Mouse (Mus musculus) ES-Bruce4 (cell line): ENCODE measurements around the gene Atp4b.

Source experiments
- CTCF ChIP-seq: IDR thresholded peaks from one replicate; pipeline ENCODE4 v1.8.1; 2011; ENCODE audit warnings: low read depth, low read length
- EP300 ChIP-seq: IDR thresholded peaks from 2 replicates; pipeline ENCODE4 v1.6.1; 2011; ENCODE audit warnings: low read depth, low read length; ENCODE audit not compliant: insufficient read depth

GRCm38 (mm10) chr8:13343134-13343533 lies 53.5 kb downstream of the Atp4b start:
- TF ChIP-seq CTCF, result no peak
- no peak for TF ChIP-seq EP300
